Mouse (Mus musculus): ENCODE measurements around the gene Flna. TPM values are rescaled to one million over a fixed set of nuclear protein-coding genes. Genes with fewer than 3 reads are reported as not detected.
"Not testable (repeated sequence)": the region's sequence is repeated elsewhere in the genome, so short reads cannot be mapped to it uniquely, and the experiment has no call there.

Flna gene
- total RNA-seq, 2 experiments from 2014 or later = 103 to 215 TPM

DNA sequence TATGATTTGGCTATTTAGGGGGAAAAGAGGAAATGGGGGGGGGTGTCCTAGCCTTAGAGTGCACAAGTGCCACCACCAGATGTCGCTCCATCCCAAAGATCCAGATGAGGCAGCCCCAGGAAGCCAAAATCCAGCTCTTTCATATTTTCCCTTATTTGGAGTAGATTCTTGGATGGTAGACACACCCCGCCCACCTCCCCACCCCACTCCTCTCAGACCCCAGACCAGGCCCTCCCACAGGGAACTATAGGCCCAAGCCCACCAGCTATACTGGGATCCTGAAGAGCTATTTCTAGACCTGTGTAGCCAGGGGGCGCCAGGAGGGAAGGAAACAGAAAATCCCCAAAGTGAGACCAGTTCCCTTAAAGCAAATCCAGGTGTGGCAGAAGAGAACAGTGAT, 969 bp downstream of the Flna start:
- ATAC-seq (replicated peaks; ENCODE audit: low FRiP score, poor library complexity, severe bottlenecking) = no peak

GRCm38 (mm10) chrX:74246693-74247092, 2.9 kb downstream of the Flna start:
- no peak for ATAC-seq (replicated peaks; ENCODE audit: low FRiP score, poor library complexity, severe bottlenecking)

GRCm38 (mm10) chrX:74246213-74246681, 3.4 kb downstream of the Flna start:
- peak; percentile 82 for ATAC-seq (replicated peaks; ENCODE audit: low FRiP score, poor library complexity, severe bottlenecking)

GRCm38 (mm10) chrX:74245687-74246086, 3.9 kb downstream of the Flna start:
- 0 out of 2 replicates have a peak, but pooled peaks have one; percentile 51 for ATAC-seq (replicated peaks; ENCODE audit: low FRiP score, poor library complexity, severe bottlenecking)

DNA sequence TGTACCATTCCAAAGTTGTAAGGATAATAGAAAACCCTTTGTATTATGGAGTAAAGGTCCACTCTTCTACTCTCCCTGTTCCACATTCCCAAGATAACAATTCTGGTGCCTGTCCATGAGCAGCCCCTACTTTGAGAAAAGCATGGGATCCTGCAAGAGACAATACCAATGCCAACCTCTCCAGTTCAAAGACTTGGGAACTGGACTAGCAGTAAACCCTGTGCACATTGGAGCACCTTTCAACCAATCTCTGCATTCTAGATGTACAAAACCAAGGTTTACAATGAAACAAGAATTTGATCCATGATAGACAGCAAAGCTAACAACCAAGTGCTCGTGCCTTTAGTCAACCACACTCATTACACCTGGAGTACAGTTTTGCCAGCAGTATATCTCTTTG, 4.5 kb downstream of the Flna start:
- no peak for ATAC-seq (replicated peaks; ENCODE audit: low FRiP score, poor library complexity, severe bottlenecking)

DNA sequence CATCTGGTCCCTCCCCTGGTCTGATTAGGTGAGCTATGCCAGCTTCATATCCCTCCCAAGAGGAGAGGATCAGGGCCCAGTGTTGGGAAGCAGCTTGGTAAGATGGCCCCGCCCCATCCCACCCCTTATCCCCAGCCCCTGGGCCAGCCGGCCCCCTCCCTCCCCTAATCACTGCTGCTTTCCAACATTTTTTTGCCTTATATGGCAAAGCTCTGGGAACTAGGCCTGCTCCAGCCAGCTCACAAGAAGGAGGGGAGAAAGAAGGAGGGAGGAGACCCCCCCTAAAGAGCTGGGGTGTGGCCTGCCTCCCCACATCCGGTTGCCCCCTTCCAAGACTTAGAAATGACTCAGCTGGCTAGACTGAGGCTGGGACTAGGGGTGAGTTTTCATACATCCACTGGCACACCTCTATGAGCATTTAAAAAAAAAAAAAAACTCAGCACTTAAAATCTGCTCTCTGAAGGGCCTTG, 5.0 kb downstream of the Flna start:
- ATAC-seq (replicated peaks; ENCODE audit: low FRiP score, poor library complexity, severe bottlenecking) = no peak

DNA sequence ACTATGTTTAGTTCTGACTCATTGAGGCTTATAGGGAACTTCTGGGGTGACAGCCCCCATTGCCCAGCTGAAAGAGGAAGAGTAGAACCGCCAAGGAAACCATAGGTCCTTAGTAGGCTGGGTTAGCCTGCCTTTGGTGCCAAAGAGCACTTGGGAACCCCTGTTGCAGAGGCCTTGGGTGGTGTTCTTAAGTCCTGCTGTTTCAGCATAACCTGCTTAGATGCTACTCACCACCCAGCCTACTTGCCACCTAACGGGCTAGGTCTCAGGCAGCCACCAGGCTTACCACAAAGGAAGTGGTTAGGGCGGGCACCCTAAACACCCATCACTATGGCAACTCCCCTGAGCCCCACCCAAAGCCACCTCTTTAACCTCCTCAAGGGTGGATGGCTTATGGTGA, 5.8 kb downstream of the Flna start:
- ATAC-seq (replicated peaks; ENCODE audit: low FRiP score, poor library complexity, severe bottlenecking) = peak; percentile 72

GRCm38 (mm10) chrX:74243396-74243795, 6.2 kb downstream of the Flna start:
- no peak for ATAC-seq (replicated peaks; ENCODE audit: low FRiP score, poor library complexity, severe bottlenecking)

- ATAC-seq (replicated peaks; ENCODE audit: low FRiP score, poor library complexity, severe bottlenecking) = no peak
Observed at GRCm38 (mm10) chrX:74240332-74240731, 9.3 kb downstream of the Flna start.

DNA sequence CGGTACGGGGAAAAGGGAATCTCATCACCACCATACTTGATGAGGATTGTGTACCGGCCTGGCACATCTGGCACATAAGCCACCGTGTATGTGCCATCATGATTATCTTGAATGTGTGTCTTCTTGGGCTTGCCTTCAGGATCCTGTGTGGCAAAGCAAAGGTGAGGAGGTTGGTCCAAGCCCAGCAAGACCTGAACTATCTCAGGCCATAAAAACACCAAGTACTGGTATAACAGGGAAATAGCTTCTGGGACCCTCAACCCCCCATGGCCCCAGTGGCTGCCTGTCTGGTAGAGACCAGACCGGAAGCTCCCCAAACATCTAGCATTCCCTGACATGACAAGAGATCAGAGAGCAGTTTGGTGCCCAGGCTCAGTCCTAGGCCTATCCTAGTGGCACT, 16.4 kb downstream of the Flna start:
- ATAC-seq (replicated peaks; ENCODE audit: low FRiP score, poor library complexity, severe bottlenecking) = no peak

DNA sequence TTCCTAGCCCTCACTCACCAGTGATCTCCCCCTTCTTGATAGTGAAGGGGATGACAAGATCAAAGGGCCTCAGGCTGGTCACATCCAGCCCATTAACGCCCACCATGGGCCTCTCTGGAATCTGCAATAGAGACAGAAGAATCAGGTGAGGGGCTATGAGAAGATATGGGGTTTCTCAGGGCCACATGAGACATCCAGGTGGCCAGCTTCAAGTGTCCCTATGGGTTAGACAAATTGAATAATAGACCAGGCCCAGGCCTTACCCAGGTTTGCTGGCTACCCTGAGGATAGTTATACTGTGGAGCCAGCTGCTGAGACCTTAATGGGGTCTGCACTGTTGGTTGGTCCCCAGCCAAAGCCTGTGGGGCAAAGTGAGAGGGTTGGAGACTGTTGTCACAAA, 19.6 kb downstream of the Flna start:
- ATAC-seq (replicated peaks; ENCODE audit: low FRiP score, poor library complexity, severe bottlenecking) = no peak

GRCm38 (mm10) chrX:74220099-74220498, 29.5 kb downstream of the Flna start:
- ATAC-seq (replicated peaks; ENCODE audit: low FRiP score, poor library complexity, severe bottlenecking) = not testable (repeated sequence)

GRCm38 (mm10) chrX:74219449-74219848, 30.2 kb downstream of the Flna start:
- no peak for ATAC-seq (replicated peaks; ENCODE audit: low FRiP score, poor library complexity, severe bottlenecking)

GRCm38 (mm10) chrX:74218496-74218895, 31.1 kb downstream of the Flna start:
- ATAC-seq (replicated peaks; ENCODE audit: low FRiP score, poor library complexity, severe bottlenecking) = no peak

GRCm38 (mm10) chrX:74203556-74203955, 46.1 kb downstream of the Flna start:
- no peak for ATAC-seq (replicated peaks; ENCODE audit: low FRiP score, poor library complexity, severe bottlenecking)

- no peak for ATAC-seq (replicated peaks; ENCODE audit: low FRiP score, poor library complexity, severe bottlenecking)
Observed at GRCm38 (mm10) chrX:74176959-74177358, 72.7 kb downstream of the Flna start, which contains the start of gene Tktl1. Gene Tktl1, plus strand, starts transcription at chrX:74177259.

Other genes with a start within 250 kb of the Flna start
- gene Irak1, start 225.9 kb downstream of the Flna start, total RNA-seq (2015; ENCODE audit: low replicate concordance) = 20.4 and 23.2 TPM in 2 replicates
- gene Irak1, start 225.9 kb downstream of the Flna start, total RNA-seq (2017; ENCODE audit: low replicate concordance) = 21.8 and 49.6 TPM in 2 replicates
- gene Opn1mw, start 122.4 kb downstream of the Flna start, total RNA-seq (2015; ENCODE audit: low replicate concordance) = not detected in 2 replicates
- not detected in 2 replicates for gene Opn1mw, start 122.4 kb downstream of the Flna start, total RNA-seq (2017; ENCODE audit: low replicate concordance)
- gene Mecp2, start 114.5 kb downstream of the Flna start, total RNA-seq (2015; ENCODE audit: low replicate concordance) = 8.5 and 9.4 TPM in 2 replicates
- 7.2 and 11.4 TPM in 2 replicates for gene Mecp2, start 114.5 kb downstream of the Flna start, total RNA-seq (2017; ENCODE audit: low replicate concordance)
- not detected in 2 replicates for gene Tex28, start 82.0 kb downstream of the Flna start, total RNA-seq (2015; ENCODE audit: low replicate concordance)
- not detected in 2 replicates for gene Tex28, start 82.0 kb downstream of the Flna start, total RNA-seq (2017; ENCODE audit: low replicate concordance)
- not detected in 2 replicates for gene Tktl1, start 72.6 kb downstream of the Flna start, total RNA-seq (2015; ENCODE audit: low replicate concordance)
- not detected in 2 replicates for gene Tktl1, start 72.6 kb downstream of the Flna start, total RNA-seq (2017; ENCODE audit: low replicate concordance)
- gene Emd, start 4.9 kb upstream of the Flna start, total RNA-seq (2015; ENCODE audit: low replicate concordance) = 26.3 and 29.0 TPM in 2 replicates
- gene Emd, start 4.9 kb upstream of the Flna start, total RNA-seq (2017; ENCODE audit: low replicate concordance) = 5.7 and 25.5 TPM in 2 replicates
- 743 and 770 TPM in 2 replicates for gene Rpl10, start 21.0 kb upstream of the Flna start, total RNA-seq (2015; ENCODE audit: low replicate concordance)
- 310 and 397 TPM in 2 replicates for gene Rpl10, start 21.0 kb upstream of the Flna start, total RNA-seq (2017; ENCODE audit: low replicate concordance)
- 11.5 and 29.0 TPM in 2 replicates for gene Taz, start 32.1 kb upstream of the Flna start, total RNA-seq (2015; ENCODE audit: low replicate concordance)
- 7.2 and 24.5 TPM in 2 replicates for gene Taz, start 32.1 kb upstream of the Flna start, total RNA-seq (2017; ENCODE audit: low replicate concordance)
- gene Dnase1l1, start 32.5 kb upstream of the Flna start, total RNA-seq (2015; ENCODE audit: low replicate concordance) = 27.9 and 29.0 TPM in 2 replicates
- 17.3 and 29.3 TPM in 2 replicates for gene Dnase1l1, start 32.5 kb upstream of the Flna start, total RNA-seq (2017; ENCODE audit: low replicate concordance)
- gene Atp6ap1, start 47.3 kb upstream of the Flna start, total RNA-seq (2015; ENCODE audit: low replicate concordance) = 144 and 155 TPM in 2 replicates
- 143 and 265 TPM in 2 replicates for gene Atp6ap1, start 47.3 kb upstream of the Flna start, total RNA-seq (2017; ENCODE audit: low replicate concordance)
- gene Gdi1, start 55.2 kb upstream of the Flna start, total RNA-seq (2015; ENCODE audit: low replicate concordance) = 139 and 145 TPM in 2 replicates
- gene Gdi1, start 55.2 kb upstream of the Flna start, total RNA-seq (2017; ENCODE audit: low replicate concordance) = 60.1 and 128 TPM in 2 replicates
- 16.9 and 18.8 TPM in 2 replicates for gene Fam50a, start 63.2 kb upstream of the Flna start, total RNA-seq (2015; ENCODE audit: low replicate concordance)
- gene Fam50a, start 63.2 kb upstream of the Flna start, total RNA-seq (2017; ENCODE audit: low replicate concordance) = 6.1 and 36.1 TPM in 2 replicates
- gene Plxna3, start 79.2 kb upstream of the Flna start, total RNA-seq (2015; ENCODE audit: low replicate concordance) = 0.42 TPM in 1 of 2 replicates, not detected in the other
- 0.34 and 2.6 TPM in 2 replicates for gene Plxna3, start 79.2 kb upstream of the Flna start, total RNA-seq (2017; ENCODE audit: low replicate concordance)
- 4.2 and 10.9 TPM in 2 replicates for gene Lage3, start 103.8 kb upstream of the Flna start, total RNA-seq (2015; ENCODE audit: low replicate concordance)
- 2.4 and 10.9 TPM in 2 replicates for gene Lage3, start 103.8 kb upstream of the Flna start, total RNA-seq (2017; ENCODE audit: low replicate concordance)
- 4.0 and 15.0 TPM in 2 replicates for gene Ubl4a, start 123.4 kb upstream of the Flna start, total RNA-seq (2015; ENCODE audit: low replicate concordance)
- 3.4 and 6.7 TPM in 2 replicates for gene Ubl4a, start 123.4 kb upstream of the Flna start, total RNA-seq (2017; ENCODE audit: low replicate concordance)
- 1.9 and 2.1 TPM in 2 replicates for gene Slc10a3, start 123.5 kb upstream of the Flna start, total RNA-seq (2015; ENCODE audit: low replicate concordance)
- gene Slc10a3, start 123.5 kb upstream of the Flna start, total RNA-seq (2017; ENCODE audit: low replicate concordance) = 1.8 and 3.0 TPM in 2 replicates
- gene Fam3a, start 143.5 kb upstream of the Flna start, total RNA-seq (2015; ENCODE audit: low replicate concordance) = 3.7 and 9.4 TPM in 2 replicates
- 4.0 and 8.8 TPM in 2 replicates for gene Fam3a, start 143.5 kb upstream of the Flna start, total RNA-seq (2017; ENCODE audit: low replicate concordance)
- gene Ikbkg, start 143.5 kb upstream of the Flna start, total RNA-seq (2015; ENCODE audit: low replicate concordance) = 5.2 and 14.0 TPM in 2 replicates
- 19.8 and 36.4 TPM in 2 replicates for gene Ikbkg, start 143.5 kb upstream of the Flna start, total RNA-seq (2017; ENCODE audit: low replicate concordance)
- gene G6pdx, start 179.4 kb upstream of the Flna start, total RNA-seq (2015; ENCODE audit: low replicate concordance) = 89.3 and 104 TPM in 2 replicates
- 46.4 and 58.4 TPM in 2 replicates for gene G6pdx, start 179.4 kb upstream of the Flna start, total RNA-seq (2017; ENCODE audit: low replicate concordance)
- gene Gm6880, start 231.6 kb upstream of the Flna start, total RNA-seq (2015; ENCODE audit: low replicate concordance) = not detected in 2 replicates
- not detected in 2 replicates for gene Gm6880, start 231.6 kb upstream of the Flna start, total RNA-seq (2017; ENCODE audit: low replicate concordance)

All from erythroblast, adult 5-6 weeks (primary cell).